Comparison of ENCODE assay signal across 10 mouse cellular contexts in genomic region chr4:99163547-99163946, GRCm38 (mm10). TPM values are rescaled to one million over a fixed set of nuclear protein-coding genes. Genes with fewer than 3 reads are reported as not detected.
DNase-seq lines count a peak whose midpoint lies in the region; ATAC-seq and TF ChIP-seq lines count a peak whose summit lies in the region.
"Had no signal": no experiment of that assay in that cellular context is flagged by ENCODE, and none has a peak within 500 bp of the region (broad histone marks: within the 10 kb centered on the region; RNA-seq: fewer than 3 reads in every experiment).

No protein-coding gene starts in this region.

- peaks cover 49% of the 10 kb centered on the region for H3K9me3 ChIP-seq in CH12.LX (replicated peaks; ENCODE audit: low read length)
- no peaks in the 10 kb centered on the region for H3K9me3 ChIP-seq in midbrain, embryonic 13.5 days

- WGBS in midbrain, embryonic 13.5 days = 4% methylated on average over 4 of the region's 4 CpGs

- dilution Hi-C loops in CH12.LX (cut with MboI; ENCODE audit: extremely low pct_ligation_motif_present, extremely low pct_unique_long_range_greater_than_20kb, low sequenced_read_pairs) = no loop called here

- TF ChIP-seq CTCF in gastrocnemius, adult 2 months (IDR thresholded peaks at IDR 0.05) = no peak
- TF ChIP-seq CTCF in CH12.LX (conservative IDR thresholded peaks at IDR 0.05 in 1 of 2, IDR thresholded peaks at IDR 0.05 in 1 of 2; ENCODE audit: low read depth in 2 of 2, low read length in 2 of 2) = no peak

- peak overlapping the region; percentile 59 for H3K4me3 ChIP-seq in gastrocnemius, adult 2 months
- H3K4me3 ChIP-seq in CH12.LX (replicated peaks in 1 of 3; ENCODE audit: low read depth in 2 of 3, low read length in 2 of 3, poor library complexity in 1 of 3) = no peak overlapping the region
- no peak overlapping the region for H3K4me3 ChIP-seq in midbrain, embryonic 13.5 days (replicated peaks)
- H3K4me3 ChIP-seq: heart, adult 2 months; layer of hippocampus, adult 2 months had no signal

- H3K9ac ChIP-seq in CH12.LX (ENCODE audit: insufficient read depth, low read depth) = no peak overlapping the region
- no peak overlapping the region for H3K9ac ChIP-seq in midbrain, embryonic 13.5 days (replicated peaks)

- H3K79me2 ChIP-seq in CH12.LX (replicated peaks; ENCODE audit: control insufficient read depth, extremely low read depth, insufficient read depth, poor library complexity, severe bottlenecking) = no peaks in the 10 kb centered on the region

- H3K27ac ChIP-seq in gastrocnemius, adult 2 months = peak overlapping the region; percentile 70
- H3K27ac ChIP-seq in CH12.LX (ENCODE audit: insufficient read depth, low read depth) = no peak overlapping the region
- no peak overlapping the region for H3K27ac ChIP-seq in midbrain, embryonic 13.5 days
- H3K27ac ChIP-seq: layer of hippocampus, adult 2 months had no signal

- ATAC-seq in midbrain, embryonic 13.5 days = 0 out of 2 replicates have a peak, but pooled peaks have one; percentile 24

- in situ Hi-C loops in CH12.LX (cut with MboI; ENCODE audit: low pct_ligation_motif_present, low pct_unique_long_range_greater_than_20kb, low sequenced_read_pairs) = no loop called here

- H3K27me3 ChIP-seq in CH12.LX (replicated peaks) = no peaks in the 10 kb centered on the region
- peaks cover 24% of the 10 kb centered on the region for H3K27me3 ChIP-seq in midbrain, embryonic 13.5 days

- H3K36me3 ChIP-seq in CH12.LX (replicated peaks in 1 of 2; ENCODE audit: control insufficient read depth in 1 of 2, insufficient read depth in 1 of 2, low read length in 1 of 2) = no peaks in the 10 kb centered on the region
- no peaks in the 10 kb centered on the region for H3K36me3 ChIP-seq in midbrain, embryonic 13.5 days

- no peak for TF ChIP-seq RAD21 in CH12.LX (IDR thresholded peaks at IDR 0.05; ENCODE audit: low read depth, low read length)

- intact Hi-C loops in gastrocnemius, adult 2 months (cut with DNase I) = loop anchor here (5.0 kb wide), 1 partner anchor 41 kb away; the partner anchor contains the start of gene Dock7
- intact Hi-C loops in gastrocnemius, postnatal 14 days (cut with DNase I; ENCODE audit: low total_unique reads) = no loop called here

- TF ChIP-seq EP300 in CH12.LX (IDR thresholded peaks at IDR 0.05; ENCODE audit: low read length) = no peak

- H3K4me2 ChIP-seq in CH12.LX (ENCODE audit: insufficient read depth, low read depth, poor library complexity, severe bottlenecking) = no peak overlapping the region
- H3K4me2 ChIP-seq in midbrain, embryonic 13.5 days (replicated peaks) = no peak overlapping the region

- no peak for TF ChIP-seq POLR2A in CH12.LX (IDR thresholded peaks at IDR 0.05; ENCODE audit: low read depth, low read length)

- H3K4me1 ChIP-seq in CH12.LX (ENCODE audit: control insufficient read depth in 1 of 2, insufficient read depth in 2 of 2) = no peaks in the 10 kb centered on the region
- H3K4me1 ChIP-seq in midbrain, embryonic 13.5 days (replicated peaks) = peaks cover 23% of the 10 kb centered on the region

- peak; percentile 43 for DNase-seq in gastrocnemius, adult 2 months
- no peak for DNase-seq in gastrocnemius, postnatal 14 days
- peak; percentile 0 for DNase-seq in CH12.LX (ENCODE audit: extremely low read depth)
- peak; percentile 43 for DNase-seq in fat pad, adult 2 months (ENCODE audit: extremely low read depth, low read depth, low spot score)
- no peak for DNase-seq in ovary, postnatal 36 days (ENCODE audit: low spot score)
- DNase-seq in layer of hippocampus, adult 8-10 months (ENCODE audit: low spot score in 2 of 2) = no peak
- no peak for DNase-seq in cerebellum, postnatal 25 days

TF ChIP-seq in CH12.LX, 34 proteins besides CTCF, POLR2A, EP300 and RAD21:
- TF ChIP-seq JUND (conservative IDR thresholded peaks at IDR 0.05; ENCODE audit: low read depth, low read length) = no peak
- TF ChIP-seq ZC3H11A (IDR thresholded peaks at IDR 0.05; ENCODE audit: low read depth, low read length) = no peak
- no peak for TF ChIP-seq JUN (IDR thresholded peaks at IDR 0.05; ENCODE audit: insufficient read depth, low read depth, low read length)

RNA-seq across cellular contexts. Expression of gene Atg4c, which starts 30.2 kb away (rescaled TPM):
- 1 to 10 TPM; 7.3 to 8.0 TPM for total RNA-seq in gastrocnemius, adult 2 months (2021)
- total RNA-seq in gastrocnemius, postnatal 14 days (2021) = 1 to 10 TPM; 5.2 to 5.5 TPM
- total RNA-seq in CH12.LX (2012; rRNA removed) (not detected in 2 replicates), CH12.LX (2014; rRNA removed) (not detected in 2 replicates)
- not detected in 2 replicates for polyA plus RNA-seq in CH12.LX (2012; ENCODE audit: insufficient read length, low read depth)
- 15.2 and 15.5 TPM in 2 replicates for polyA plus RNA-seq in midbrain, embryonic 13.5 days (2015; fragmentation: Nextera tagmentation; extraction: Ambion mirVana)
- total RNA-seq in layer of hippocampus, adult 8-10 months (2022) = 10 to 100 TPM; 37.0 to 56.7 (median 41.2) TPM

RNA-seq across cellular contexts. Expression of gene Dock7, which starts 42.8 kb away (rescaled TPM):
- 1 to 10 TPM; 6.4 to 9.1 TPM for total RNA-seq in gastrocnemius, adult 2 months (2021)
- total RNA-seq in gastrocnemius, postnatal 14 days (2021) = 10 to 100 TPM; 11.0 to 14.7 TPM
- total RNA-seq in CH12.LX (2012; rRNA removed) (0.04 and 0.30 TPM in 2 replicates), CH12.LX (2014; rRNA removed) (not detected in 2 replicates)
- not detected in 2 replicates for polyA plus RNA-seq in CH12.LX (2012; ENCODE audit: insufficient read length, low read depth)
- polyA plus RNA-seq in midbrain, embryonic 13.5 days (2015; fragmentation: Nextera tagmentation; extraction: Ambion mirVana) = 94.5 and 95.6 TPM in 2 replicates
- total RNA-seq in layer of hippocampus, adult 8-10 months (2022) = 10 to 100 TPM; 39.5 to 42.5 (median 41.3) TPM

Comparison
In these comparisons a context has a peak if more than half of its experiments do, and no peak if none do; other contexts are left out.
1. DNase-seq: peak in gastrocnemius, adult 2 months (single experiment), CH12.LX (single experiment) and fat pad, adult 2 months (single experiment); none in gastrocnemius, postnatal 14 days (single experiment), ovary, postnatal 36 days (single experiment), layer of hippocampus, adult 8-10 months (0 of 2) and cerebellum, postnatal 25 days (0 of 2).
2. RNA of gene Atg4c, which starts 30.2 kb away (total RNA-seq): 37.0 to 56.7 TPM in layer of hippocampus, adult 8-10 months, 7.3 to 8.0 TPM in gastrocnemius, adult 2 months and 5.2 to 5.5 TPM in gastrocnemius, postnatal 14 days; not detected in CH12.LX; every median in the first group is over 4 times any median in the second.
3. RNA of gene Dock7, which starts 42.8 kb away (total RNA-seq): 39.5 to 42.5 TPM in layer of hippocampus, adult 8-10 months, 11.0 to 14.7 TPM in gastrocnemius, postnatal 14 days and 6.4 to 9.1 TPM in gastrocnemius, adult 2 months; 0.04 to 0.30 TPM in CH12.LX; every median in the first group is over 4 times any median in the second.